Mouse (Mus musculus): ENCODE measurements at regions not wholly inside any gene's neighbourhood (a gene's known extent, or its start where the extent isn't known, plus 50 kb on each side); places are given as distances from the start of the nearest gene placed in this dataset.

DNA sequence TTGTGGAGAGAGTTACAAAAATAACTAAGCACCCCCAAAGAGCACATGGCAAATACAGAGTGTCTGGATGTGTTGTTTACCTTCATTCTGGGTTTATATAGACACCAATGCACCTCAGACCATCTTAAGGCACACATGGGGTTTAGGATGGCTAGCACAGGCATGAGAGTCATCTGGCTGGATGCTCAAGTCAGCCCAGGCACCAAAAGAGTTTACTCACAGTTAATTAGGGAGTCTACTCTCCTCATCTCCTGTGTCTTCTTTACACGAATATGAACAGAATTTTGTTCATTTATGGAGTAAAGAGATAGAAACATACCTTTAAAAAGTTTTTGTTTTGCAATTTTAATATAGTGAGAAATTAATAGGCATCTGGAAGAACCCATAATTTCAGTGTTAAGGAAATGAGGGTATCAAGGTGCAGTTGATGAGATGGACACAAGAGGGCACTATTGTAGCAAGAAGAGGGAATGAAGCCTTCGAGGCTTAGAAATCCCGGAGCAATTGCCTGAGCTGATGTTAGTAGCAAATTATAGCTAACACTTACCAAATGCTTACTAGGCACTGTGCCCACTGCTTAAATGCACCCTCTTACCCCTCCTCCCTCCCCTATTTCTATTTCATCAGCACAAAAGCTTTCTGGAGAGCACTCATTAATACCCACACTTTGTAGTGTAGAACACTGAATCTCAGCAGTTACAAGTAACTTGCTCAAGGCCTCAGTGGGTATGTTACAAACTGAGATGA, 174.6 kb downstream of the Eepd1 start:
- peak; percentile 88 for ATAC-seq
- no peak overlapping the region for H3K4me2 ChIP-seq (ENCODE audit: low read length)
- no peaks in the 10 kb centered on the region for H3K4me1 ChIP-seq (ENCODE audit: control insufficient read depth, insufficient read depth, low read length)
- 4% methylated on average over 3 of the region's 3 CpGs for WGBS
- no peaks in the 10 kb centered on the region for H3K36me3 ChIP-seq (ENCODE audit: control insufficient read depth, insufficient read depth, low read length)
- H3K27ac ChIP-seq (ENCODE audit: low read length), result no peak overlapping the region
- no peaks in the 10 kb centered on the region for H3K27me3 ChIP-seq (ENCODE audit: control insufficient read depth, insufficient read depth, low read depth, low read length)
- no peak overlapping the region for H3K4me3 ChIP-seq (ENCODE audit: low read depth, low read length)
- no peaks in the 10 kb centered on the region for H3K9me3 ChIP-seq (replicated peaks; ENCODE audit: control insufficient read depth, low read length, poor library complexity, severe bottlenecking)
- no peak overlapping the region for H3K9ac ChIP-seq (ENCODE audit: low read depth, low read length)

DNA sequence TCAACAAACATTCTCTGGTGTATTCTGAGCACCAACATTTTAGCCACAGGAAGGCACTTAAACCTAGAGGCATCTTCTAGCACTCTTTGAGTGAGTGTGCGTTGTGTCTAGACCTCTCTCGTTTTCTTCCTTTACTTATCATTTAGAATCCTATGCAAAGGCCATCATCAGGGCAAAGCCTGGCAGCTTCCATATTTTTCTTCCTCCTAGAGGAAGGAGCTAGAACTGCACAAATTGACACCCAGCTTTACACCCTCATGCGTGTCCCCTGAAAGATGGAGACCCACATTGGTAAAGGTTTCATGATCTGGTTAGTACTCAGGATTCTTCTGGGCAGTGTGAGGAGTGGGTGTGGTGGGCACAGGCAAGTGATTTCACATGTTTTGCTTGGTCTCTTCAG, 175.2 kb downstream of the Eepd1 start:
- no peak overlapping the region for H3K4me3 ChIP-seq (ENCODE audit: low read depth, low read length)
- H3K4me2 ChIP-seq (ENCODE audit: low read length), result no peak overlapping the region
- H3K9me3 ChIP-seq (replicated peaks; ENCODE audit: control insufficient read depth, low read length, poor library complexity, severe bottlenecking), result no peaks in the 10 kb centered on the region
- no peak overlapping the region for H3K9ac ChIP-seq (ENCODE audit: low read depth, low read length)
- H3K27me3 ChIP-seq (ENCODE audit: control insufficient read depth, insufficient read depth, low read depth, low read length), result no peaks in the 10 kb centered on the region
- H3K4me1 ChIP-seq (ENCODE audit: control insufficient read depth, insufficient read depth, low read length), result no peaks in the 10 kb centered on the region
- ATAC-seq, result no peak
- H3K36me3 ChIP-seq (ENCODE audit: control insufficient read depth, insufficient read depth, low read length), result no peaks in the 10 kb centered on the region
- 92% methylated on average over 3 of the region's 3 CpGs for WGBS
- no peak overlapping the region for H3K27ac ChIP-seq (ENCODE audit: low read length)

DNA sequence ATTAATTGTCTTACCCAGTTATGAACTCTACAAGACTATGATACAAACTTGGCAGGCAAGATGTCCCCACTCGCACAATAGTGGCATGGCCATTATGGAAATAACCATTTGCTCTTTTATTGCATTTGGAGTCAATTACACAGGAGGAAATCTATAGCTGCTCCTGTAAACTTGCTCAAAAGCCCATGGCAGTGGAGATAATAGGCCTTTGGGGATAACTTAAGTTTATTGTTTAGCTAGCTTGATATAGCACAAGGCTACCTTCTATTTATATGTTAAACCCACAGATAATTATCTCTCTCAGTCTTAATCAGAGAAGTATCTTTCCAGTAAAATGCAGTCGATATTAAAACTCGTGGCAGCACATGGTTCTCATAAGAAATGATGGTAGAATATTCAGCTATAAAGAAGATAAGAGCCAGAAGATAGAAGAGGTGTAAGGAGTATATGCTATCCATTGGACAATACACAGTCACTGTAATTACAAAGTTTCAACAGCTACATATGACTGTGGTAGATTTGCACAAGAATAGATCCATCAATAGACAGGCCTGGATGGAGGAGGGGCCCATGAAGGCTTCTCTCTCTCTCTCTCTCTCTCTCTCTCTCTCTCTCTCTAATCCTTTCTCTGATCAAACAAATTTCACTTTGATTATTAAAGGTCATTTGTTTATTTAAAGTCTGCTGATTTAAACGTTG, 202.4 kb downstream of the Eepd1 start:
- Histone ChIP-seq H3K4me1 (ENCODE audit: control insufficient read depth, insufficient read depth, low read length) (no peaks in the 10 kb centered on the region), H3K27me3 (ENCODE audit: control insufficient read depth, insufficient read depth, low read depth, low read length) (no peaks in the 10 kb centered on the region), H3K9me3 (replicated peaks; ENCODE audit: control insufficient read depth, low read length, poor library complexity, severe bottlenecking) (no peaks in the 10 kb centered on the region), H3K36me3 (ENCODE audit: control insufficient read depth, insufficient read depth, low read length) (no peaks in the 10 kb centered on the region), H3K4me3 (ENCODE audit: low read depth, low read length) (no peak overlapping the region), H3K4me2 (ENCODE audit: low read length) (no peak overlapping the region), H3K27ac (ENCODE audit: low read length) (no peak overlapping the region), H3K9ac (ENCODE audit: low read depth, low read length) (no peak overlapping the region)
- 83% methylated on average over 4 of the region's 4 CpGs for WGBS
- ATAC-seq, result no peak

DNA sequence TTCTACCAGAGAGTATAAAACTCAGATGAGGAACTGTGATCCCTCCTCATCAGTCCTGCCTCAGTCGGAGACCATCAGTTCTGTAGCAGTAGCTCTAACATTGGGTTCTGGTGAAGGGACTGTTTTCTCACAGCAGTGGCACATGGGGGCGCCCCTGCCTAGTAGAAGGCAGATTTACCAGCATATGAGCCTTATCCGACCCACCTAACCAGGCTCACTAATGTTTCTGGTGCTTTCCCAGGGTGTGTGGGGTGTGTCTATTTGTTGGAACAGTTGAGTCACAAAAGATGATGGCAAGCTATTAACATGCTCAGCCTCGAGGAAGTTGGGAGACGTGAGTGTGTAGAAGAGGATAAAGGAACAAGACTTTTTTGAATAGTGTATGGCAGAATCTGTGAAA, 212.3 kb downstream of the Eepd1 start:
- Histone ChIP-seq H3K27me3 (ENCODE audit: control insufficient read depth, insufficient read depth, low read depth, low read length) (no peaks in the 10 kb centered on the region), H3K4me2 (ENCODE audit: low read length) (no peak overlapping the region), H3K27ac (ENCODE audit: low read length) (no peak overlapping the region), H3K9me3 (replicated peaks; ENCODE audit: control insufficient read depth, low read length, poor library complexity, severe bottlenecking) (no peaks in the 10 kb centered on the region), H3K9ac (ENCODE audit: low read depth, low read length) (no peak overlapping the region), H3K4me1 (ENCODE audit: control insufficient read depth, insufficient read depth, low read length) (no peaks in the 10 kb centered on the region; the same call in 1 of the 2 replicates), H3K36me3 (ENCODE audit: control insufficient read depth, insufficient read depth, low read length) (no peaks in the 10 kb centered on the region), H3K4me3 (ENCODE audit: low read depth, low read length) (no peak overlapping the region)
- peak; percentile 92 for ATAC-seq
- WGBS, result 16% methylated on average over 5 of the region's 5 CpGs

DNA sequence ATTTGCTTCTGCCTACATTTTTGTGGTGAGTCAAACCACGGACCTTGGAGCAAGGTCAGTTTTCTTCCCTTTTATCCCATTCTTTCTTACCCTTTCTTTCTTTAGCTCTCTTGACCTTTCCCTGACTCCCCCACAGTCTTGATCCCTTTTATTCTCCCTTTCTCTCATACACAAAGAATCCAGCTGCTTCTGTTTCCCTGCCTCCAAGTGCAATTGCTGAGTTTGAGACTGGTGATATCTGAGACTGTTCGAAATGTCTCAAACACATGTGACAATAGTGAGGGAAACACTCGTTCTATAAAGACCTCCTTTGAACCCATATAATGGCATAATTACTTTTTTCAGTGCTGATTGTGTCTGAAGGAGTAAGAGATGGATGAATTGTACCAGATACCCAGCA, 213.7 kb downstream of the Eepd1 start:
- Histone ChIP-seq H3K9me3 (replicated peaks; ENCODE audit: control insufficient read depth, low read length, poor library complexity, severe bottlenecking) (no peaks in the 10 kb centered on the region), H3K4me1 (ENCODE audit: control insufficient read depth, insufficient read depth, low read length) (no peaks in the 10 kb centered on the region; the same call in 1 of the 2 replicates), H3K27me3 (ENCODE audit: control insufficient read depth, insufficient read depth, low read depth, low read length) (no peaks in the 10 kb centered on the region), H3K27ac (ENCODE audit: low read length) (no peak overlapping the region), H3K36me3 (ENCODE audit: control insufficient read depth, insufficient read depth, low read length) (no peaks in the 10 kb centered on the region), H3K9ac (ENCODE audit: low read depth, low read length) (no peak overlapping the region), H3K4me2 (ENCODE audit: low read length) (no peak overlapping the region), H3K4me3 (ENCODE audit: low read depth, low read length) (no peak overlapping the region)
- 4% methylated on average over 3 of the region's 3 CpGs for WGBS
- no peak for ATAC-seq

DNA sequence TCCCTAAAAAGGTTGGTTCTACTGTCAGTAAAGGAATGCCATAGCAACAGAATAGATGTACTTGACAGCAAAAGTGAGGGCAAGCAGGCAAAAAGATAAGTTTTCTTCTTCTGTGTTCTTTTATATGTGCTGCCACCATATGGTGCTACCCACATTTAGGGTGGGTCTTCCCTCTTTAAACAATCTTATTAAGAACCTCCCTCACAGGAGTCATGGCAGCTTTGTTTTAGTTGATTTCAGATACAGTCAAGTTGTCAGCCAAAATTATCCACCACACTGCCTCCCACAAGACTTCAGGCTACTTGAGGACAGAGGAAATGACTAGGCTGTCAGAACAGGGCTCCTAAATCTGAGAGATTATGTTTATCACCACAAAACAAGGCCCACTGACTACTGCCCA, 232.3 kb downstream of the Eepd1 start:
- Histone ChIP-seq H3K9me3 (replicated peaks; ENCODE audit: control insufficient read depth, low read length, poor library complexity, severe bottlenecking) (no peaks in the 10 kb centered on the region), H3K27me3 (ENCODE audit: control insufficient read depth, insufficient read depth, low read depth, low read length) (no peaks in the 10 kb centered on the region)

DNA sequence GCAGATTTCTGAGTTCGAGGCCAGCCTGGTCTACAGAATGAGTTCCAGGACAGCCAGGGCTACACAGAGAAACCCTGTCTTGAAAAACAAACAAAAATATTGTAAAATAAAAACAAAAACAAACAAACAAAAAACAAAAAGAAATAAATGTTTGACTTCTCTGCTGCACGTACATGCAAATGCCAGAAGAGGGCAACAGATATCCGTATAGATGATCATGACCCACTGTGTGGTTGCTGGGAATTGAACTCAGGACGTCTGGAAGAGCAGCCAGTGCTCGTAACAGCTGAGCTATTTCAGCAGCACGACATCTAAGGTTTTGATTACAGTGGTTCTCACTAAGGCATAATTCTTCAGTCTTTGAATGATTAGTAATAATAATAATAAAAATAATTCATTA, 262.8 kb downstream of the Eepd1 start:
- ATAC-seq, result no peak
- Histone ChIP-seq H3K4me2 (ENCODE audit: low read length) (no peak overlapping the region), H3K4me1 (ENCODE audit: control insufficient read depth, insufficient read depth, low read length) (no peaks in the 10 kb centered on the region), H3K27me3 (ENCODE audit: control insufficient read depth, insufficient read depth, low read depth, low read length) (no peaks in the 10 kb centered on the region), H3K27ac (ENCODE audit: low read length) (no peak overlapping the region), H3K9me3 (replicated peaks; ENCODE audit: control insufficient read depth, low read length, poor library complexity, severe bottlenecking) (no peaks in the 10 kb centered on the region), H3K36me3 (ENCODE audit: control insufficient read depth, insufficient read depth, low read length) (no peaks in the 10 kb centered on the region), H3K9ac (ENCODE audit: low read depth, low read length) (no peak overlapping the region), H3K4me3 (ENCODE audit: low read depth, low read length) (no peak overlapping the region)
- 68% methylated on average over 6 of the region's 6 CpGs for WGBS

More for the DNA sequence above, 232.3 kb downstream of the Eepd1 start:
- H3K36me3 ChIP-seq (ENCODE audit: control insufficient read depth, insufficient read depth, low read length), result no peaks in the 10 kb centered on the region
- no peak overlapping the region for H3K27ac ChIP-seq (ENCODE audit: low read length)
- no peak overlapping the region for H3K4me2 ChIP-seq (ENCODE audit: low read length)
- H3K4me3 ChIP-seq (ENCODE audit: low read depth, low read length), result no peak overlapping the region
- no peak overlapping the region for H3K9ac ChIP-seq (ENCODE audit: low read depth, low read length)
- no peaks in the 10 kb centered on the region for H3K4me1 ChIP-seq (ENCODE audit: control insufficient read depth, insufficient read depth, low read length)
- no peak for ATAC-seq

DNA sequence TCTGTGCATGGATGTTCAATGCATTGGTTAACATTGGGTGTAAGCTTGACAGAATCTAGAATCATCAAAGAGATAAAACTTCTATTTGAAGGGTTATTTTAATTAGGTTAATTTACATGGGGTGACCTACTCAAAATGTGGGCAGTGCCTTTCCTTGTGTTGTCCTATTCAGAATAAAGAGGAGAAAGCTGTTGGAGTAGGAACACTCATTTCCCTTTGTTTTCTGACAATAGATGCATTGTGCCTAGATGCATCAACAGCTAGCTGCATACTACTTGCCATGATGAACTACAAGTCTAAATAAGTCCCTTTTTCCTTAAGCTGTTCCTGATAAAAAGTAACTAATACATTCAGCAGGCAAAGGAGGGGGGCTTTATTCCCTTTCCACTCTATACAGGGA, 269.8 kb downstream of the Eepd1 start:
- Histone ChIP-seq H3K9me3 (replicated peaks; ENCODE audit: control insufficient read depth, low read length, poor library complexity, severe bottlenecking) (no peaks in the 10 kb centered on the region), H3K27ac (ENCODE audit: low read length) (no peak overlapping the region), H3K4me3 (ENCODE audit: low read depth, low read length) (no peak overlapping the region), H3K27me3 (ENCODE audit: control insufficient read depth, insufficient read depth, low read depth, low read length) (no peaks in the 10 kb centered on the region), H3K4me2 (ENCODE audit: low read length) (no peak overlapping the region), H3K9ac (ENCODE audit: low read depth, low read length) (no peak overlapping the region), H3K4me1 (ENCODE audit: control insufficient read depth, insufficient read depth, low read length) (no peaks in the 10 kb centered on the region), H3K36me3 (ENCODE audit: control insufficient read depth, insufficient read depth, low read length) (no peaks in the 10 kb centered on the region)
- no peak for ATAC-seq

DNA sequence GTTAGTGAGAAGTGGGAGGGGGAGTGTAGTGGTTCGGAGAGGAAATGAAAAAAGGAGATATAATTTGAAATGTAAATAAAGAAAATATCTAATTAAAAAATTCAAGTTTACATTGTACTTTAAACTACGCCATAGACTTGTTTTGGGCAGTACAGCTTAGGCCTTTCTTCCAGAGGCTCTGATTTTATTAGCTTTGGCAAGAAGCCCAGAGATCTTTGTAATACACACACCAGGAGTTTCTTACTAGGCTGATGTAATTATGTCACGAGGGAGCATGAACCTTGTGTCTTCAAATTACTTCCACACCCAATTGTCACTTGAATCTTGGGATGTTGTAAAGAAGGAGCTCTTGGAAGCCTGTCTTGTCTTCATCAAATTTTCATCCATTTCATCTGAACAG, 292.6 kb downstream of the Eepd1 start:
- Histone ChIP-seq H3K9me3 (replicated peaks; ENCODE audit: control insufficient read depth, low read length, poor library complexity, severe bottlenecking) (no peaks in the 10 kb centered on the region), H3K4me1 (ENCODE audit: control insufficient read depth, insufficient read depth, low read length) (no peaks in the 10 kb centered on the region), H3K27me3 (ENCODE audit: control insufficient read depth, insufficient read depth, low read depth, low read length) (no peaks in the 10 kb centered on the region), H3K4me2 (ENCODE audit: low read length) (no peak overlapping the region), H3K27ac (ENCODE audit: low read length) (no peak overlapping the region), H3K9ac (ENCODE audit: low read depth, low read length) (no peak overlapping the region), H3K4me3 (ENCODE audit: low read depth, low read length) (no peak overlapping the region), H3K36me3 (ENCODE audit: control insufficient read depth, insufficient read depth, low read length) (no peaks in the 10 kb centered on the region)
- ATAC-seq, result no peak
- WGBS, result 49% methylated on average over 3 of the region's 3 CpGs
